Mouse (Mus musculus): ENCODE measurements around the gene Phf5a. TPM values are rescaled to one million over a fixed set of nuclear protein-coding genes. Genes with fewer than 3 reads are reported as not detected.

Phf5a gene
- total RNA-seq, 2 experiments from 2014 or later = 34.0 to 65.3 TPM

GRCm38 (mm10) chr15:81831136-81831825 lies 40.4 kb downstream of the Phf5a start:
- peak; percentile 98 for ATAC-seq (ENCODE audit: poor library complexity, severe bottlenecking)

GRCm38 (mm10) chr15:81830530-81830929 lies 41.2 kb downstream of the Phf5a start:
- ATAC-seq (ENCODE audit: poor library complexity, severe bottlenecking) = no peak

- ATAC-seq (ENCODE audit: poor library complexity, severe bottlenecking) = no peak
Observed at GRCm38 (mm10) chr15:81829208-81829580, 42.5 kb downstream of the Phf5a start.

GRCm38 (mm10) chr15:81828426-81829207 lies 43.1 kb downstream of the Phf5a start:
- ATAC-seq (ENCODE audit: poor library complexity, severe bottlenecking) = no peak

- ATAC-seq (ENCODE audit: poor library complexity, severe bottlenecking) = no peak
Observed at GRCm38 (mm10) chr15:81824832-81825231, 46.9 kb downstream of the Phf5a start.

- no peak for ATAC-seq (ENCODE audit: poor library complexity, severe bottlenecking)
Observed at GRCm38 (mm10) chr15:81822631-81823030, 49.1 kb downstream of the Phf5a start.

GRCm38 (mm10) chr15:81818404-81818803 lies 53.3 kb downstream of the Phf5a start:
- no peak for ATAC-seq (ENCODE audit: poor library complexity, severe bottlenecking)

DNA sequence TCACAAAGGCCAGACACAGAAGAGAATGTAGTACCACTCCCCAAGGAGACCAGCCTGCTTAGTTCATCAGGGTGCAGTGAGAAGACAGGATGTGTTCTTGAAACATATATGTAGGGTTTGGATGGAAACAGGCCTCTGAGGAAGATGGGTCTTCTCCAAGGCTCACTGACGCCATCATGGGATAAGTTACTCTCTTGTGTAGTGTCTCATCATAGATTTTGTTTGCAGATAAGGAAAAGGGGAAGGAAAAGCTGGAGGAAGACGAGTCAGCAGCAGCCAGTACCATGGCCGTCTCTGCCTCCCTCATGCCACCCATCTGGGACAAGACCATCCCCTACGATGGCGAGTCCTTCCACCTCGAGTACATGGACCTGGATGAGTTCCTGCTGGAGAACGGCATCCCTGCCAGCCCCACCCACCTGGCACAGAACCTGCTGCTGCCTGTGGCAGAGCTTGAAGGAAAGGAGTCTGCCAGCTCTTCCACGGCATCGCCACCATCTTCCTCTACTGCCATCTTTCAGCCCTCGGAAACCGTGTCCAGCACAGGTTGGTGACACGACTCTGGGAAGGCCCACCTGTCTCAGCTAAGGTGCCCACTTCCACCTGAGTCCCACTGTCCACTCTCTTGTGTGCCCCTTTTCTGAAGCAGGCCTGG lies 56.9 kb downstream of the Phf5a start:
- ATAC-seq (ENCODE audit: poor library complexity, severe bottlenecking) = no peak

Other genes starting within 250 kb of the Phf5a start
- 8.7 and 10.9 TPM in 2 replicates for gene L3mbtl2, start 208.0 kb downstream of the Phf5a start, total RNA-seq (2015)
- gene L3mbtl2, start 208.0 kb downstream of the Phf5a start, total RNA-seq (2017) = 13.5 and 14.2 TPM in 2 replicates
- 0.13 TPM in 1 of 2 replicates, not detected in the other for gene Chadl, start 174.6 kb downstream of the Phf5a start, total RNA-seq (2015)
- not detected in 2 replicates for gene Chadl, start 174.6 kb downstream of the Phf5a start, total RNA-seq (2017)
- 5.8 and 6.2 TPM in 2 replicates for gene Zc3h7b, start 126.9 kb downstream of the Phf5a start, total RNA-seq (2015)
- gene Zc3h7b, start 126.9 kb downstream of the Phf5a start, total RNA-seq (2017) = 5.5 and 7.0 TPM in 2 replicates
- gene Rangap1, start 126.4 kb downstream of the Phf5a start, total RNA-seq (2015) = 29.8 and 32.0 TPM in 2 replicates
- 76.5 and 79.1 TPM in 2 replicates for gene Rangap1, start 126.4 kb downstream of the Phf5a start, total RNA-seq (2017)
- gene Tef, start 69.5 kb downstream of the Phf5a start, total RNA-seq (2015) = 3.1 and 3.3 TPM in 2 replicates
- gene Tef, start 69.5 kb downstream of the Phf5a start, total RNA-seq (2017) = 6.5 and 8.6 TPM in 2 replicates
- gene Tob2, start 13.1 kb downstream of the Phf5a start, total RNA-seq (2015) = 36.1 and 38.2 TPM in 2 replicates
- 20.3 and 23.8 TPM in 2 replicates for gene Tob2, start 13.1 kb downstream of the Phf5a start, total RNA-seq (2017)
- 47.0 and 58.7 TPM in 2 replicates for gene Aco2, start 398 bp upstream of the Phf5a start, total RNA-seq (2015)
- gene Aco2, start 398 bp upstream of the Phf5a start, total RNA-seq (2017) = 82.3 and 89.4 TPM in 2 replicates
- gene Polr3h, start 54.3 kb upstream of the Phf5a start, total RNA-seq (2015) = 2.7 and 3.9 TPM in 2 replicates
- gene Polr3h, start 54.3 kb upstream of the Phf5a start, total RNA-seq (2017) = 5.5 and 7.8 TPM in 2 replicates
- gene Csdc2, start 64.8 kb upstream of the Phf5a start, total RNA-seq (2015) = not detected in 2 replicates
- not detected in 2 replicates for gene Csdc2, start 64.8 kb upstream of the Phf5a start, total RNA-seq (2017)
- 10.4 and 10.5 TPM in 2 replicates for gene Pmm1, start 89.0 kb upstream of the Phf5a start, total RNA-seq (2015)
- gene Pmm1, start 89.0 kb upstream of the Phf5a start, total RNA-seq (2017) = 5.6 and 5.7 TPM in 2 replicates
- gene 1700029P11Rik, start 108.6 kb upstream of the Phf5a start, total RNA-seq (2015) = not detected in 2 replicates
- gene 1700029P11Rik, start 108.6 kb upstream of the Phf5a start, total RNA-seq (2017) = not detected in 2 replicates
- gene Xrcc6, start 115.9 kb upstream of the Phf5a start, total RNA-seq (2015) = 28.8 and 36.2 TPM in 2 replicates
- gene Xrcc6, start 115.9 kb upstream of the Phf5a start, total RNA-seq (2017) = 82.5 and 83.2 TPM in 2 replicates
- 19.1 and 26.3 TPM in 2 replicates for gene Desi1, start 162.0 kb upstream of the Phf5a start, total RNA-seq (2015)
- gene Desi1, start 162.0 kb upstream of the Phf5a start, total RNA-seq (2017) = 2.6 and 3.9 TPM in 2 replicates
- gene Snu13, start 175.7 kb upstream of the Phf5a start, total RNA-seq (2015) = 104 and 106 TPM in 2 replicates
- 79.1 and 80.3 TPM in 2 replicates for gene Snu13, start 175.7 kb upstream of the Phf5a start, total RNA-seq (2017)
- gene 4930407I10Rik, start 187.2 kb upstream of the Phf5a start, total RNA-seq (2015) = not detected in 2 replicates
- not detected in 2 replicates for gene 4930407I10Rik, start 187.2 kb upstream of the Phf5a start, total RNA-seq (2017)
- gene Mei1, start 198.1 kb upstream of the Phf5a start, total RNA-seq (2015) = not detected in 2 replicates
- not detected in 2 replicates for gene Mei1, start 198.1 kb upstream of the Phf5a start, total RNA-seq (2017)